Mouse (Mus musculus) forebrain, embryonic 10.5 days (tissue): ENCODE results near the gene Kcnab1. TPM values are rescaled to one million over a fixed set of nuclear protein-coding genes. Genes with fewer than 3 reads are reported as not detected.
A peak's percentile ranks its signal among the peaks of the same experiment; 100 is the strongest.

ENCODE experiments used
- DNase-seq: peaks from one replicate; pipeline ENCODE4 v3.0.0-alpha.2; 2017; ENCODE audit warnings: low spot score; ENCODE audit errors: extremely low spot score
- H3K27ac ChIP-seq: fragments of 300-500 bp; sonication (generic); 2 replicates; pipeline ENCODE4 v1.5.1; 2016; ENCODE audit warnings: mild to moderate bottlenecking
- H3K27me3 ChIP-seq: fragments of 300-500 bp; sonication (generic); 2 replicates; pipeline ENCODE4 v1.6.1; 2016; ENCODE audit warnings: mild to moderate bottlenecking; ENCODE audit not compliant: poor library complexity, severe bottlenecking
- H3K36me3 ChIP-seq: fragments of 300-500 bp; sonication (generic); replicated peaks from 2 replicates; pipeline ENCODE4 v1.6.1; 2016; ENCODE audit warnings: mild to moderate bottlenecking, moderate library complexity
- H3K4me1 ChIP-seq: fragments of 300-500 bp; sonication (generic); 2 replicates; pipeline ENCODE4 v1.6.1; 2016
- H3K4me3 ChIP-seq: fragments of 300-500 bp; sonication (generic); 2 replicates; pipeline ENCODE4 v1.5.1; 2016; ENCODE audit warnings: mild to moderate bottlenecking, moderate library complexity
- H3K9me3 ChIP-seq: fragments of 300-500 bp; sonication (generic); 2 replicates; pipeline ENCODE4 v1.6.1; 2016; ENCODE audit warnings: mild to moderate bottlenecking, moderate library complexity
- WGBS: fragments of 180-500 bp; shearing (Covaris S2); methylation state at CpG from one replicate; pipeline ENCODE4 v1.1.7; 2016; 5-methylcytosine and 5-hydroxymethylcytosine counted together
- polyA plus RNA-seq: library from polyadenylated mRNA; unstranded; fragments of >200 nt; fragmentation: Nextera tagmentation; extraction: Ambion mirVana; gene quantifications from 2 replicates; pipeline ENCODE4 v1.2.1, GENCODE M21; 2016

Gene Kcnab1
- polyA plus RNA-seq, 1 experiment from 2014 or later: 2.4 TPM

- Histone ChIP-seq H3K27me3 (no peaks in the 10 kb centered on the region), H3K9me3 (no peaks in the 10 kb centered on the region), H3K36me3 (peaks cover 39% of the 10 kb centered on the region), H3K4me3 (no peak overlapping the region), H3K4me1 (no peaks in the 10 kb centered on the region), H3K27ac (no peak overlapping the region)
- DNase-seq: no peak
- WGBS: 90% methylated on average over 10 of the region's 10 CpGs
Observed at GRCm38 (mm10) chr3:65365921-65366710, 256.9 kb downstream of the Kcnab1 start.

GRCm38 (mm10) chr3:65367944-65368343 lies 258.8 kb downstream of the Kcnab1 start:
- no peaks in the 10 kb centered on the region for H3K4me1 ChIP-seq
- WGBS: 78% methylated on average over 4 of the region's 4 CpGs

DNA sequence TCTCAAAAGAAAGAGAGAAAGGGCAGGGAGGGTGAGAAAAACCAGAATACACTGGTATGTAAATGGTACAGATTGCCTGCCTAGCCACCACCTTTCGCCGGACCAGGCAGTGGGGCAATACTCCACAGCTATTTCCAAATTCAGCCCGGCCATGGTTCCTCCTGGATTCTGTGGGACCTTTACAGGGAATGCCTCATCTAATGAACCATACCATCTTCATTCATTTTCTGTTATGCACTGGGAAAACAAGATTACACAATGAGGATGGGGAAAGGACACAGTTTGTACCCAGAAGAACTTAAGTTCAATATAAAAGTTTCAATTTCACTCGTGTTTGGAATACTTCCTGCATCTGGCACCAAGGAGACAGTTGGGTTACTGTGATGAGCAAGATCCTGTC lies 263.4 kb downstream of the Kcnab1 start:
- Histone ChIP-seq H3K4me1 (peaks cover 12% of the 10 kb centered on the region), H3K27me3 (no peaks in the 10 kb centered on the region), H3K36me3 (peaks cover 72% of the 10 kb centered on the region), H3K4me3 (no peak overlapping the region), H3K27ac (no peak overlapping the region), H3K9me3 (no peaks in the 10 kb centered on the region)
- DNase-seq: no peak
- WGBS: 95% methylated on average over 4 of the region's 4 CpGs

More at GRCm38 (mm10) chr3:65367944-65368343, 258.8 kb downstream of the Kcnab1 start:
- Histone ChIP-seq H3K9me3 (no peaks in the 10 kb centered on the region), H3K27me3 (no peaks in the 10 kb centered on the region), H3K27ac (no peak overlapping the region), H3K4me3 (no peak overlapping the region), H3K36me3 (peaks cover 53% of the 10 kb centered on the region)
- no peak for DNase-seq

- WGBS: 74% methylated on average over 5 of the region's 5 CpGs
- no peak overlapping the region for H3K4me3 ChIP-seq
- H3K27ac ChIP-seq: peak overlapping the region; percentile 58
Observed at GRCm38 (mm10) chr3:65373594-65374182, 264.5 kb downstream of the Kcnab1 start.

DNA sequence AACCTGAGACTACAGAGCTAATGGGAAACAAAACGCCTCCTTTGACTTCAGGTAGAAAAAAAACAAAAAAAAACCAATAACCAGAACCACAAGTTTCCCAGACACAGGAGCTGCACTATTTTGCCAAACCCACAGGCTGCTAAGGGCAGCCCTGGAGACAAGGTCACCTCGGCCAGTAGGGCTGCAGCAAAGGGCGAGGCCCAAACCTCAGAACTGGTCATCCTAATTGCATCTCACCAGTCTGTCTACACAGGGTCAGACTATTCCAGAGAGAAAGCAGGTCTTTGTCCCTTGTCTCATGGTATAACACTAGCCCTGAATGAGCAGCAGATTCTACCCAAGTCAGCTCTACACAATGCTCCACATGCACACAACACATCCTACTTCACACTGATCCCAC lies 265.5 kb downstream of the Kcnab1 start:
- H3K4me3 ChIP-seq: no peak overlapping the region
- H3K4me1 ChIP-seq: peaks cover 12% of the 10 kb centered on the region
- H3K27ac ChIP-seq: no peak overlapping the region
- 68% methylated on average over 3 of the region's 3 CpGs for WGBS
- no peak for DNase-seq
- H3K27me3 ChIP-seq: no peaks in the 10 kb centered on the region
- H3K36me3 ChIP-seq: peaks cover 80% of the 10 kb centered on the region
- H3K9me3 ChIP-seq: no peaks in the 10 kb centered on the region

More at GRCm38 (mm10) chr3:65373594-65374182, 264.5 kb downstream of the Kcnab1 start:
- peaks cover 73% of the 10 kb centered on the region for H3K36me3 ChIP-seq
- H3K4me1 ChIP-seq: peaks cover 12% of the 10 kb centered on the region
- no peak for DNase-seq
- no peaks in the 10 kb centered on the region for H3K27me3 ChIP-seq
- H3K9me3 ChIP-seq: no peaks in the 10 kb centered on the region

DNA sequence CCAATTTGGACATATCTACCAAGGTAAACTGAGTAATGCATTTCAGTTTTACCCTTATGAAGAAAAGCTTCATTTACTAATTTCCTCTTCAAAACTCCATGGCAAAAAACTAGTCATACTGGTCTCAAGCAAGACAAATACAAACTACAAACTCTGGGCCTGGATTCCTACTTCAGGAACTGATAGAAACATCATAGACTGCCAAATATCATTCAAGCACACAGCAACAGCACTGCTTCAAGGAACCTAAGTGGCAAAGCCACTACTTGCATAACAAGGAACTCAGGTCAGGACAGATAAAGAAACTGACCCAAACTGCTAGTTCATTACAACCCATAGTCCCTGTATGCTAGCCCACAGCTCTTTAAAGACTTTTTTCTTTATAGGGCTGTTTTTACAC lies 269.5 kb downstream of the Kcnab1 start:
- no peak overlapping the region for H3K27ac ChIP-seq
- no peaks in the 10 kb centered on the region for H3K27me3 ChIP-seq
- H3K36me3 ChIP-seq: peaks cover 82% of the 10 kb centered on the region
- no peaks in the 10 kb centered on the region for H3K9me3 ChIP-seq
- no peak overlapping the region for H3K4me3 ChIP-seq
- H3K4me1 ChIP-seq: peaks cover 7% of the 10 kb centered on the region
- no peak for DNase-seq

DNA sequence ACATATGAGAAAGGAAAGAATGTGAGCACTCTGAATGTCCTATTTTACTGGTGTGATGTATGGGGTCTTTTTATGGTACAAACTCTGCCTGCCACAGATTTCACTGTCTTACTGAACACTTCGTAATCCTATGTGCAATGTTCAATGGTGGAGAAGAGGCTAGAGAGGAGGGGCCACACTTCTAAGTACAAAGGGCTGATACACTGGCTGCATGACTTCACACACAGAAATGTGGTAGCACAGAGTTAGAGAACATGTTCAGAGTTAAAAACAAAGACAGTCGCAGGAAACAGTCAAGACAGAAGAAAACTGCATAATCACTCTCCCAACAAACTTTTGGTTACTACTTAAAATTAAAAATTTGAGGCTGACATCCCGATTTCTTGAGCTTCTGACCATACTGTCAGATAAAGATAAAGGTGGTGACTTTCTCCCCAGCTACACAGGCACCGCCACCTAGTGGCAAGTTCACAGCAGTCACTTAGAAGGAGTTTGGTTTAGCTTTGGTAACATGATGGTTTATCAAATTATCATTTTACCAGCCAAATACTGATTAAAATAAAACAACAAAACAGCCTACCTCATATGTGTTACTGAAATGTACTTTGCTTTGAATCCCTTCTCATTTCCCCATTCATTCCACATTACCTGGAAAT lies 270.8 kb downstream of the Kcnab1 start:
- 80% methylated on average over 4 of the region's 4 CpGs for WGBS
- Histone ChIP-seq H3K9me3 (no peaks in the 10 kb centered on the region), H3K36me3 (peaks cover 87% of the 10 kb centered on the region), H3K4me3 (no peak overlapping the region), H3K27ac (no peak overlapping the region), H3K4me1 (no peaks in the 10 kb centered on the region), H3K27me3 (no peaks in the 10 kb centered on the region)
- no peak for DNase-seq

- WGBS: 95% methylated on average over 4 of the region's 4 CpGs
- Histone ChIP-seq H3K36me3 (peaks cover 96% of the 10 kb centered on the region), H3K9me3 (no peaks in the 10 kb centered on the region), H3K4me1 (no peaks in the 10 kb centered on the region), H3K27me3 (no peaks in the 10 kb centered on the region), H3K27ac (no peak overlapping the region), H3K4me3 (no peak overlapping the region)
- no peak for DNase-seq
Observed at GRCm38 (mm10) chr3:65381094-65381493, 271.9 kb downstream of the Kcnab1 start.

- Histone ChIP-seq H3K4me3 (no peak overlapping the region), H3K9me3 (no peaks in the 10 kb centered on the region), H3K27ac (no peak overlapping the region), H3K36me3 (peaks cover 100% of the 10 kb centered on the region), H3K27me3 (no peaks in the 10 kb centered on the region), H3K4me1 (no peaks in the 10 kb centered on the region)
- no peak for DNase-seq
- 96% methylated on average over 3 of the region's 3 CpGs for WGBS
Observed at GRCm38 (mm10) chr3:65384431-65384830, 275.2 kb downstream of the Kcnab1 start.

DNA sequence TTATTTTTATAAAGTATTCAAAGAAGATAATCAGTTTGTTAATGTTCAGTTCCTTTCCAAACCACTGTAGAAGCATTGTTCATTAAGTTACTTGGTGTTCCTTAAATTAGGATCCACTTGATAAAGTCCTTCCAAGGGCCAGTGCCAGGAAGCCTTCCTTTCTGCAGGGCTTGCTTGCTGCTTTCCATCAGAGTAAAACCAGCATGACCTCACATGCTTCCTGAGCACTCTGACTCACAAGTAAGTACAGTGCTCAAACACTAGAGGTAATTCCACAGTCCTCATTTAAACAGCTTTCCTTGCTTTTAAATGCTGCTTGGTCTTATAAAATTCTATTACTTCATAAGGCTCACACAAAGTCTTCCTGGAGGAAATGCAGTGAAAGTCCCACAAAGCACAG lies 276.6 kb downstream of the Kcnab1 start:
- H3K4me1 ChIP-seq: peaks cover 5% of the 10 kb centered on the region; the same call in 1 of the 2 replicates
- peaks cover 98% of the 10 kb centered on the region for H3K36me3 ChIP-seq
- H3K27ac ChIP-seq: no peak overlapping the region
- H3K4me3 ChIP-seq: no peak overlapping the region
- no peak for DNase-seq
- no peaks in the 10 kb centered on the region for H3K27me3 ChIP-seq
- H3K9me3 ChIP-seq: no peaks in the 10 kb centered on the region

DNA sequence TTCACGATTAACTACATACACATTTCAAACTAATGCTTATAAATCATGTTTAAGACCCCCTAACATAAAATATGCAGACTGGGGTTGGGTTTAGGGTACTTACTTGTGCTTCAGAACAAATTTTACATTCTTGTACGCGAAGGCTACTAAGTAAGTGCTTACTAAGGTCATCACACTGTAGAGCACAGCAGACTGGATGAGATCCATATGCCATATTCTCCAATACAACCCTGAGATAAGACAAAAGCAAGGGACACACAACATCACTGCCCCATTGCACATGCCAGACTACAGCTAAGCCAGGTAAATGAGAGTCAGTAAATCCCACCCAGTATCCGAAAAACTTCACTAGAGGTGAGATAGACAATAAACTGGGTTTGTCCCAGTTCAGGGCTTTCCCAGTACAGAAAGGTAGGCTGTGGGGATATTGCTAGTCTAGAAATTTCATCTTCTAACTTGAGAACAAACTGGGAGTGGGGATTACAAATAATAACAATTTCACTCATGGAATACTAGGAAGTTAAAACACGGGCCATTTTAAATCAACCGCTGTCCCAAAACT lies 282.1 kb downstream of the Kcnab1 start:
- peak overlapping the region; percentile 74 for H3K4me3 ChIP-seq
- H3K4me1 ChIP-seq: peaks cover 16% of the 10 kb centered on the region
- H3K27ac ChIP-seq: peak overlapping the region; percentile 94
- no peak for DNase-seq
- no peaks in the 10 kb centered on the region for H3K9me3 ChIP-seq
- H3K27me3 ChIP-seq: no peaks in the 10 kb centered on the region
- peaks cover 43% of the 10 kb centered on the region for H3K36me3 ChIP-seq
- WGBS: 46% methylated on average over 6 of the region's 6 CpGs

- Histone ChIP-seq H3K27ac (peak overlapping the region; percentile 94), H3K27me3 (no peaks in the 10 kb centered on the region), H3K4me3 (peak overlapping the region; percentile 74), H3K9me3 (no peaks in the 10 kb centered on the region), H3K4me1 (peaks cover 16% of the 10 kb centered on the region), H3K36me3 (peaks cover 37% of the 10 kb centered on the region)
- no peak for DNase-seq
- under 1% methylated on average over 37 of the region's 37 CpGs for WGBS
Observed at GRCm38 (mm10) chr3:65391784-65392420, 282.7 kb downstream of the Kcnab1 start.
